ENCODE assay signal across 10 mouse cellular contexts in genomic region chr8:107104547-107104946, GRCm38 (mm10). TPM values are rescaled to one million over a fixed set of nuclear protein-coding genes. Genes with fewer than 3 reads are reported as not detected.
DNase-seq lines count a peak whose midpoint lies in the region; ATAC-seq and TF ChIP-seq lines count a peak whose summit lies in the region.
"Had no signal": no experiment of that assay in that cellular context is flagged by ENCODE, and none has a peak within 500 bp of the region (broad histone marks: within the 10 kb centered on the region; RNA-seq: fewer than 3 reads in every experiment).

No protein-coding gene starts in this region.

- ATAC-seq in kidney, embryonic 15.5 days (replicated peaks; ENCODE audit: low FRiP score), result no peak

- peak; percentile 83 for DNase-seq in kidney, adult 2 months
- DNase-seq in adrenal gland, adult (ENCODE audit: inconsistent age in 2 of 2, low spot score in 1 of 2), result peak; percentile 78 to 94
- DNase-seq in embryo, embryonic 10.5 days (ENCODE audit: low spot score), result peak; percentile 91
- peak; percentile 80 to 90 for DNase-seq in heart, postnatal 14 days
- peak; percentile 87 for DNase-seq in limb, embryonic 10.5 days (ENCODE audit: low spot score)
- DNase-seq in thymus, adult 18-20 months, result peak; percentile 24 to 41

- H3K9ac ChIP-seq in kidney, embryonic 15.5 days, result no peak overlapping the region
- H3K9ac ChIP-seq: embryonic facial prominence, embryonic 12.5 days; lung, embryonic 15.5 days had no signal

- intact Hi-C loops in heart, postnatal 14 days (cut with DNase I), result loop anchor here (5.0 kb wide), 1 partner anchor 323 kb away; the partner anchor contains the start of gene Nob1

- no peak for TF ChIP-seq POLR2A in kidney, adult 2 months (IDR thresholded peaks at IDR 0.05; ENCODE audit: low read depth, low read length)
- no peak for TF ChIP-seq POLR2A in olfactory bulb, adult 2 months (IDR thresholded peaks at IDR 0.05; ENCODE audit: insufficient read depth, low read depth, low read length)

- no peak overlapping the region for H3K4me3 ChIP-seq in kidney, adult 2 months (ENCODE audit: insufficient read depth, low read depth, low read length)
- H3K4me3 ChIP-seq in kidney, embryonic 15.5 days (replicated peaks), result no peak overlapping the region
- H3K4me3 ChIP-seq in limb, embryonic 10.5 days, result no peak overlapping the region
- no peak overlapping the region for H3K4me3 ChIP-seq in olfactory bulb, adult 2 months (ENCODE audit: insufficient read depth, low read depth, low read length)
- H3K4me3 ChIP-seq: embryonic facial prominence, embryonic 12.5 days; lung, embryonic 15.5 days had no signal

- H3K4me2 ChIP-seq in kidney, embryonic 15.5 days, result no peak overlapping the region
- H3K4me2 ChIP-seq: embryonic facial prominence, embryonic 12.5 days; lung, embryonic 15.5 days had no signal

- no peak overlapping the region for H3K27ac ChIP-seq in kidney, adult 2 months (ENCODE audit: insufficient read depth, low read depth, low read length)
- H3K27ac ChIP-seq in kidney, embryonic 15.5 days, result no peak overlapping the region
- no peak overlapping the region for H3K27ac ChIP-seq in limb, embryonic 10.5 days
- H3K27ac ChIP-seq in olfactory bulb, adult 2 months (ENCODE audit: insufficient read depth, low read depth, low read length), result no peak overlapping the region
- H3K27ac ChIP-seq: embryonic facial prominence, embryonic 12.5 days; lung, embryonic 15.5 days had no signal

- H3K9me3 ChIP-seq in kidney, embryonic 15.5 days (replicated peaks), result no peaks in the 10 kb centered on the region
- H3K9me3 ChIP-seq in limb, embryonic 10.5 days (replicated peaks), result no peaks in the 10 kb centered on the region
- H3K9me3 ChIP-seq: embryonic facial prominence, embryonic 12.5 days; lung, embryonic 15.5 days had no signal

- 7% methylated on average over 4 of the region's 4 CpGs for WGBS in kidney, adult 2 months
- 7% methylated on average over 4 of the region's 4 CpGs for WGBS in kidney, embryonic 15.5 days
- 9% methylated on average over 4 of the region's 4 CpGs for WGBS in limb, embryonic 10.5 days
- WGBS in olfactory bulb, adult 2 months, result 8% methylated on average over 4 of the region's 4 CpGs

- peak; percentile 91 for TF ChIP-seq CTCF in kidney, adult 2 months (conservative IDR thresholded peaks at IDR 0.05; ENCODE audit: insufficient read depth, insufficient read length, low read depth, low read length)
- peak; percentile 45; the same call in 1 of the 2 replicates for TF ChIP-seq CTCF in olfactory bulb, adult 2 months (IDR thresholded peaks at IDR 0.05; ENCODE audit: insufficient read depth, low read depth, low read length)

- H3K27me3 ChIP-seq in kidney, adult 2 months (replicated peaks; ENCODE audit: control insufficient read depth, insufficient read depth, low read length), result no peaks in the 10 kb centered on the region
- H3K27me3 ChIP-seq in kidney, embryonic 15.5 days, result no peaks in the 10 kb centered on the region
- no peaks in the 10 kb centered on the region for H3K27me3 ChIP-seq in limb, embryonic 10.5 days (ENCODE audit: low read depth, poor library complexity, severe bottlenecking)
- H3K27me3 ChIP-seq: embryonic facial prominence, embryonic 12.5 days; lung, embryonic 15.5 days had no signal

- no peaks in the 10 kb centered on the region for H3K4me1 ChIP-seq in kidney, adult 2 months (ENCODE audit: control insufficient read depth, insufficient read depth, low read length)
- peaks cover 7% of the 10 kb centered on the region for H3K4me1 ChIP-seq in kidney, embryonic 15.5 days
- peaks cover 6% of the 10 kb centered on the region for H3K4me1 ChIP-seq in limb, embryonic 10.5 days
- no peaks in the 10 kb centered on the region for H3K4me1 ChIP-seq in olfactory bulb, adult 2 months (ENCODE audit: control insufficient read depth, insufficient read depth, low read length)

- H3K36me3 ChIP-seq in kidney, adult 2 months (ENCODE audit: control insufficient read depth, insufficient read depth, low read length), result no peaks in the 10 kb centered on the region
- H3K36me3 ChIP-seq in kidney, embryonic 15.5 days, result no peaks in the 10 kb centered on the region
- H3K36me3 ChIP-seq in limb, embryonic 10.5 days, result no peaks in the 10 kb centered on the region
- H3K36me3 ChIP-seq: embryonic facial prominence, embryonic 12.5 days; lung, embryonic 15.5 days had no signal

RNA-seq across cellular contexts. Expression of gene Terf2, which starts 8.2 kb away (rescaled TPM):
- polyA plus RNA-seq in kidney, adult 2 months (2012; rRNA removed), result 8.7 and 12.2 TPM in 2 replicates
- 17.5 and 18.2 TPM in 2 replicates for polyA plus RNA-seq in kidney, embryonic 15.5 days (2015; fragmentation: Nextera tagmentation; extraction: Ambion mirVana)
- total RNA-seq in heart, postnatal 14 days (2021), result 10 to 100 TPM; 14.4 to 15.0 TPM
- polyA plus RNA-seq in limb, embryonic 10.5 days (2016; fragmentation: Nextera tagmentation; extraction: Ambion mirVana), result 16.4 and 18.1 TPM in 2 replicates
- polyA plus RNA-seq in olfactory bulb, adult 2 months (2012; ENCODE audit: insufficient read depth, insufficient read length, low replicate concordance, missing spikeins), result not detected in 2 replicates

RNA-seq across cellular contexts. Expression of gene Tmed6, which starts 39.1 kb away (rescaled TPM):
- polyA plus RNA-seq in kidney, adult 2 months (2012; rRNA removed), result 55.0 and 65.3 TPM in 2 replicates
- 23.2 and 23.8 TPM in 2 replicates for polyA plus RNA-seq in kidney, embryonic 15.5 days (2015; fragmentation: Nextera tagmentation; extraction: Ambion mirVana)
- total RNA-seq in heart, postnatal 14 days (2021), result not detected
- polyA plus RNA-seq in limb, embryonic 10.5 days (2016; fragmentation: Nextera tagmentation; extraction: Ambion mirVana), result 0.34 TPM in 1 of 2 replicates, not detected in the other
- not detected in 2 replicates for polyA plus RNA-seq in olfactory bulb, adult 2 months (2012; ENCODE audit: insufficient read depth, insufficient read length, low replicate concordance, missing spikeins)
- polyA plus RNA-seq: embryonic facial prominence, embryonic 12.5 days had no signal

RNA-seq across cellular contexts. Expression of gene Cyb5b, which starts 45.9 kb away (rescaled TPM):
- polyA plus RNA-seq in kidney, adult 2 months (2012; rRNA removed), result 186 and 203 TPM in 2 replicates
- polyA plus RNA-seq in kidney, embryonic 15.5 days (2015; fragmentation: Nextera tagmentation; extraction: Ambion mirVana), result 131 and 133 TPM in 2 replicates
- total RNA-seq in heart, postnatal 14 days (2021), result 10 to 100 TPM; 35.0 to 39.5 TPM
- 126 and 128 TPM in 2 replicates for polyA plus RNA-seq in limb, embryonic 10.5 days (2016; fragmentation: Nextera tagmentation; extraction: Ambion mirVana)
- 106 TPM in 1 of 2 replicates, not detected in the other for polyA plus RNA-seq in olfactory bulb, adult 2 months (2012; ENCODE audit: insufficient read depth, insufficient read length, low replicate concordance, missing spikeins)

RNA-seq across cellular contexts. Expression of gene Nip7, which starts 47.9 kb away (rescaled TPM):
- polyA plus RNA-seq in kidney, adult 2 months (2012; rRNA removed), result 38.2 and 54.3 TPM in 2 replicates
- polyA plus RNA-seq in kidney, embryonic 15.5 days (2015; fragmentation: Nextera tagmentation; extraction: Ambion mirVana), result 92.7 and 97.7 TPM in 2 replicates
- 10 to 100 TPM; 19.5 to 24.2 TPM for total RNA-seq in heart, postnatal 14 days (2021)
- polyA plus RNA-seq in limb, embryonic 10.5 days (2016; fragmentation: Nextera tagmentation; extraction: Ambion mirVana), result 122 and 143 TPM in 2 replicates
- not detected in 2 replicates for polyA plus RNA-seq in olfactory bulb, adult 2 months (2012; ENCODE audit: insufficient read depth, insufficient read length, low replicate concordance, missing spikeins)

RNA-seq across cellular contexts. Expression of gene Cog8, which starts 48.1 kb away (rescaled TPM):
- 29.4 and 32.2 TPM in 2 replicates for polyA plus RNA-seq in kidney, adult 2 months (2012; rRNA removed)
- polyA plus RNA-seq in kidney, embryonic 15.5 days (2015; fragmentation: Nextera tagmentation; extraction: Ambion mirVana), result 38.2 and 40.1 TPM in 2 replicates
- total RNA-seq in heart, postnatal 14 days (2021), result 10 to 100 TPM; 18.6 to 18.9 TPM
- 41.8 and 46.1 TPM in 2 replicates for polyA plus RNA-seq in limb, embryonic 10.5 days (2016; fragmentation: Nextera tagmentation; extraction: Ambion mirVana)
- polyA plus RNA-seq in olfactory bulb, adult 2 months (2012; ENCODE audit: insufficient read depth, insufficient read length, low replicate concordance, missing spikeins), result not detected in 2 replicates

Comparison
In these comparisons a context has a peak if more than half of its experiments do, and no peak if none do; other contexts are left out.
1. DNase-seq: peak in every context shown above with its lines; median percentile 91 in embryo, embryonic 10.5 days; 87 in limb, embryonic 10.5 days; 86 in adrenal gland, adult; 85 in heart, postnatal 14 days; 83 in kidney, adult 2 months; 32 in thymus, adult 18-20 months.
2. RNA of gene Tmed6, which starts 39.1 kb away (polyA plus RNA-seq): 55.0 to 65.3 TPM in kidney, adult 2 months and 23.2 to 23.8 TPM in kidney, embryonic 15.5 days; 0.34 TPM in limb, embryonic 10.5 days and not detected in olfactory bulb, adult 2 months; every median in the first group is over 10 times any median in the second.